Mouse (Mus musculus): ENCODE data around the gene Chrm4.

DNA sequence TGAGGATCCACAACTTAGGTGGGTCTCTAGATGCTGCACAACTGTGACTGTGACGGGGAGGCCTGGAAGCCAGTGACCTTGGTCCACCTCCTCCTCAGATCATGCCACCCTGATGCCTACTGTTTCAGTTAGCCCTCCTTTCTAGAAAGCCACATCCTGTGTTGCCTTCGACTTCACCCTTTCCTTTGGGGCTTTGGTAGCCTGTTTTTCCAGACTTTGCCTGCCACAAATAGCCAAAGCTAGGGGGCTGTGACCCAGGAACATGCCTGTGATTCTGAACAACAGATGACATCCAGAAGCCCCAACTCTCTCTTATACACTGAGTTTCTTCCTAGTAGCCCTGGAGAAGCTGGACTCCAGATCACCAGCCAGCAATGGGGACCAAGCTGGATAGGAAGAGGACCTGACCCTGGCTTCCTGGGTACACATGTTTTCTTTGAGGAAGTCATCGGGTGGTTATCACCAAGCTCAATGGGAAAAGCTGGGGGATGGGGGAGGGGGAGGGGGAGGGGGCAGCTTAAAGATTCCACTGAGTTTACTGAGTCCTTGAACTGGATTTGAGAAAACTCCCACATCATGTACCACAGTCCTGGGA, 37.7 kb downstream of the Chrm4 start:
- TF ChIP-seq CTCF (IDR thresholded peaks at IDR 0.05; ENCODE audit: borderline replicate concordance, control insufficient read depth, extremely low read depth, insufficient read depth, low read length, poor library complexity), result no peak
- no peak for TF ChIP-seq POLR2A (IDR thresholded peaks at IDR 0.05; ENCODE audit: control insufficient read depth, extremely low read depth, insufficient read depth, low read length, poor library complexity)
